Mouse (Mus musculus): ENCODE measurements around the gene Slc5a12.

Slc5a12 gene

DNA sequence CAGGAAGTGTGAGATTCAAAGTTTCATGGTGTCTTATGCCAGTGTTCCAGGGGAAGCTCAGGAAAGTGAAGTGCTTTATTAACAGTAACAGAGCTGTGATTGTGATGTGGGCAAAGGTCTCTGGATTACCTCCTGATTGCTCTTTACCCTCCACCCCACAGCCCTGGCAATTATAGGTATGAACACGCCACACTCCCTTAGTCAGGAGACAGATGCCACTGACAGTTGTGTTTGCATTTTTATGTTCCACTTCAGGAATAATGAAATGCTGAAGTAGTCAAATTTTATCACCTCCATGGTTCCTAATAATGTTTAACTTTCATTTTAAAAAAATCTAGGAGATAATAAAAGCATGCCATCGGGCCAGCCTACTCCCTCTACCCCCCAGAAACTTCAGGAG lies at the start of gene Slc5a12:
Gene Slc5a12 (plus strand): TSS at position 367 of the 400 bp plus-strand sequence.
- no peak for DNase-seq

DNA sequence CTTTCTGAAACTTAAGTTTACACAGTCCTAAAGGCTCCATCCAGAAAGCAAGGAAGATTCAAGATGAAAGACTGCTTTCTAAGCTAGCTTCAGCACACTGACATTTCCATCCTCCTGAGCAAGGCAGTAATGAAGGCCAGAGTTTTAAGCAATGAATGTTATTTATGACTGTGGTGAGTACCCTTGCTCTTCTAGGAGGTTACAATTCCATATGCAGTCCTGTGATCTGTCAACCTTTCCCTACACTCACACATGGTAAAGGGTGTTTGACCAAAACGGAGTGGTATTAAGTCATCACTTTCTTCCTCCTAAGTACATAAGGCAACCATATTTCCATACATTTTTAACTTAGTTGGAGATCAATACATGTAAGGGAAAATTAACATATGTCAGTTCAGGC lies 41.0 kb upstream of the Slc5a12 start:
- no peak for DNase-seq

GRCm38 (mm10) chr2:110562621-110563020 lies 34.5 kb upstream of the Slc5a12 start:
- DNase-seq, result no peak

DNA sequence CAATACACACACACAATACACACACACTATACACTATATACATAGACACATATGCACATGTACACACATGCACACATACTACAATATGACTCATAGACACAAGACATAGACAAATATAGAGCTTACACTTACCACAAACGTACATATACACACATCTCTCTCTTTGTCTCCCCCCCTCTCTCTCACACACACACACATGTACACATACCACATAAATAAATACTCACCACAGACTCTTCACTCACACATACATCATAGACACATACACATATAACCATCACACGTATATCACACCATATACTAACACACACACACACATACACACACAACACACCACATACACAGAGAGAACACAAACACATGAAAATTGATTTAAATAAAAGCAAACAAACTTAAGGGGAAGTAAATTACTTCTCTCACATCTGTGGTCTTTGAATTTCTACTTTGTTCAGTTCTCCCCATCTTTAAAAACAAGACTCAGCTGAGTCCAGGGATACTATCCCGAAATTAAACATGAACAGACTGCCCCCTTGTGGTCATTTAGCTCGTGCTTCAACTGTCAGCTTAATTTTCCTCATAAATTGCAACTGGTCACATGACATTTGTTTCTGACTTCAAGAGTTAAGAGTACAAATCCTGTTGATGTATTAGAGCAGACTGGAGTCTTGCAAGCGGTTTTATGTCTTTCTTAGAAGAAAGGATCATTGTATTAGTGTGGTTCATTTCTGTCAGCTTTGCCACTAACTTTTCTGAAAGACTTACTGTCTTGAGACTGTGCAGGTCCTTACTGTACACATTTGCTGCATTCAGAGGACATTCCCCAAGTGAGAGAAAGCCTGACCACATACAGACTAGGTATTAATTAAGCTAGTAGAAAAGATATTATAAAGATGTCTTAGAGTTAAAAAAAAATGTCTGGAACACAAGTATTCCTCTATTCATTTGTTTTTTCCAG lies 32.1 kb upstream of the Slc5a12 start:
- DNase-seq, result no peak

DNA sequence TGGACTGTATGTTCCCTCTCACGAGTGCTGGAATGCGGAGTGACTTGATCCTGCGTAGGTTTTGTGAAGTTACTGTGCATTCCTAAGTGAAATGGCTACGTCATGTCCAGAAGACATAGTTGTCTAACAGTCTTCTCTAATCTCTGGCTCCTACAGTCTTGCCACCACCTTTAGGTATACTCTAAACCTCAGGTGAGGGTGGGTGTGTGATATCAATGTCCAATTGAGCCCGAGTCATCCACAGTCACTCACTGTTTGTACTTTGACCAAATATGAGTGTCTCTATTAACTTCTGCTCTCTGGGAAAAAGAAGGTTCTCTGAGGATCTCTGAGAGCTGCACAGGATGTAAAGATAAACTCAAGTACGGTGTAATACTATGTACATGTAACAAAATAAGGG lies 10.4 kb upstream of the Slc5a12 start:
- no peak for DNase-seq

GRCm38 (mm10) chr2:110590007-110590406 lies 7.1 kb upstream of the Slc5a12 start:
- no peak for DNase-seq

- DNase-seq, result no peak
Observed at GRCm38 (mm10) chr2:110592276-110592675, 4.8 kb upstream of the Slc5a12 start.

- DNase-seq, result no peak
Observed at GRCm38 (mm10) chr2:110644358-110644757, 47.3 kb downstream of the Slc5a12 start.

GRCm38 (mm10) chr2:110644846-110645245 lies 47.7 kb downstream of the Slc5a12 start:
- no peak for DNase-seq

- no peak for DNase-seq
Observed at GRCm38 (mm10) chr2:110663329-110663728, 66.2 kb downstream of the Slc5a12 start.

DNA sequence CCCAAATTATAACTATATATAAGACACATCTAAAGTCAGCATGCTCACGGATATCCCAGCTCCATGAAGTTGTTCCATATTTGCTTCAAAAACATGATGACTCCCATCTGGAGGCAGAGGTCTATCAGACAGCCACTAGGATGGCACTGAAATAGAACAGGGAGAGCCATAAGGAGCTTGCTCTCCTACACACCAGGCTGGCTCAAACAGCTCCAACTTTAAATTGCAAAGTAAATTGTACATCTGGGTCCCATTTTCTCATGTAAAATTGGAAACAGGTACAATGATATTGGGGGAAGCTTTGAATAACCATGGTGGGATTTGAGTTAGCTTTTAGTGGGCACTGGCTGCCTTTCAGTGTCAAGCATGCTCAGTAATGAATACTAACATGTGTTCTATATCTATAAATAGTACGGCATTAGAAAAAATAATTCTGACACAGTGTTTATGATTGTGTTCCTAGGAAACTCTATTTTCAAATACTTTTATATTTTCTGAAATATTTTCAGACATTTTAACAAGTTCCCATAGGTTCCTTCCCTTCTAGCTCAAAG lies 74.0 kb downstream of the Slc5a12 start:
- DNase-seq, result no peak

All from thymus, adult 18-20 months (tissue).